Mouse (Mus musculus) C2C12 (cell line): Measurements from ENCODE around the gene Ccr1.

Experiments used
- CTCF ChIP-seq: IDR thresholded peaks from one replicate; pipeline ENCODE4 v1.5.1; 2011; ENCODE audit not compliant: control insufficient read depth, insufficient read depth, insufficient read length
- FOSL1 ChIP-seq: IDR thresholded peaks from one replicate; pipeline ENCODE4 v1.8.0; 2011; ENCODE audit warnings: mild to moderate bottlenecking, low read length; ENCODE audit not compliant: poor library complexity, insufficient read depth, severe bottlenecking
- MAX ChIP-seq: IDR thresholded peaks from one replicate; pipeline ENCODE4 v1.6.1; 2011; ENCODE audit warnings: mild to moderate bottlenecking, control low read depth
- MYOG ChIP-seq: IDR thresholded peaks from one replicate; pipeline ENCODE4 v1.6.1; 2011; ENCODE audit not compliant: control insufficient read depth, insufficient read length; ENCODE audit errors: extremely low read depth

DNA sequence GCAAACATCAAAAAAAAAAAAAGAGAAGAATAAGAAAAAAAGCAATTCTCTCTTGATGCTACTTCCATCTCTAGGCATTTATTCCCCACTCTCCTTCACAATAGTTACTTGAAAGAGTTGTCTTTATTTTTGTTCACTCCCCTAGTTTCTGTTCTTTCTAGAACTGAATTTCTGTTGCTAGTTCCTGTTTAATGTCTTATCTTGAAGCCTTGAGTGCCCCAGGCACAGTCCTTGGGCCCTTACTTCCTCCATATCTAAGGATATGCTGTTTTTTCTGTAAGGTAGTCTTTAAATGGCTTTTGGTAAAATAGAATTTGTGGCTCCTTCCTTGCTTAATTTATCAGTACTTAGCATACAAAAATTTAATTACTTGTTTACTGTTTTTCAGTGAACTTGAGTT, 16.5 kb upstream of the Ccr1 start:
- no peak for TF ChIP-seq MYOG
- TF ChIP-seq CTCF: no peak
- TF ChIP-seq MAX: no peak
- no peak for TF ChIP-seq FOSL1
